Mouse (Mus musculus) spleen, embryonic (tissue): Measurements from ENCODE around the gene Sema4c.

Experiments
- CTCF ChIA-PET: fragments of 350-600 bp; sonication (Branson Sonifier 250); formaldehyde crosslinking; loops from one replicate; lab custom pipeline; 2022; lab: Charles Lee

Gene Sema4c

DNA sequence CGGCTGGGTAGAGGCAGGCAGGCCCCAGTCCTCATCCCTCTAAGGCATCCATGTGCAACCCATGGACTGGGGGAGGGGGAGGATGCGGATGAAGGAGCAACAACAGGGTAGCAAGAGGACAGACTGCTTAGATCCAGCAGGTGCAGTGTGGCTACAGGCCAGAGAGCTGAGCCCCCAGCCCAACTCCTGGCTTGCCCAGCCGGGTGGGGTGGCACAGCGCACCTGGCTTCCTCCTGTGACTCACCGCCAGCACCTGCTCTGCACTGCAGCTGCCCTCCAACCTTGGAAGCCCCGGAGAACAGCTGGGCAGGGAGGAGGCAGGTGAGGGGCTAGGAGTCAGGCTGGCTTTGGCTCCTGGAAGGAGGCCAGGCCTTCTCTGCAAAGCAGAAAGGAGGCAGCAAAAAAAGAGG is 21.8 kb upstream of the Sema4c start:
- CTCF ChIA-PET = no interaction called here

DNA sequence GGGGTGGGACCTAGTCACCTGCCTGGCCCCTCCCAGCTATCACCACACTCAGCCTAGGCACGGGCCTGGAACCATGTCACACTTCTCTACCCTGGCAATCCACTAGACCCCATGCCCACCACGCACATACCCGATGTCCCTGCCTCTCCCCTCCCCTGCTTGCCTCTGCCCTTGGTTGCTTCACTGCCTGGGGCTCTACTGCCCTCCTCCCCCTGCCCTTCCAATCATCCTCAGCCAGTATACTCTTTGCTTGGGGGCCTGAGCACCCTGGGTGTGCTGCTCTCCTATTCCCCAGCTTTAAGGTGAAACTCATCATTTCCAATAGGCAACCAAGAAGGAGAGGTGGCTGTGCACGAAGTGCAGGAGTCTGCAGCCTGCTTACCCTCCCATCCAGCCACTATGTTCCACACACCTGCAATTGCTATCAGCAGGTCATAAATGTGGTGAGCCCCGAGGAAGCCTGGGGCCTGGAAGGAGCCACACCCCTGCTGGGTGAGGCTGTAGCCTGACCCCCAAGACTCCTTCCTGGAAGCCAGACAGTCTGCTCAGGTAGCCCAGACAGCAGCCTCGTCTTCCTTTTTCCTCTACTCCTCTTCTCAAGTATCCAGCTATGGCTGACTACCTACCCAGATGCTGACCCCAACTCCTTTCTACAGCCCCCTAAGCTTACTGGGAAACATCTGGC is 19.0 kb upstream of the Sema4c start:
- CTCF ChIA-PET = no interaction called here

DNA sequence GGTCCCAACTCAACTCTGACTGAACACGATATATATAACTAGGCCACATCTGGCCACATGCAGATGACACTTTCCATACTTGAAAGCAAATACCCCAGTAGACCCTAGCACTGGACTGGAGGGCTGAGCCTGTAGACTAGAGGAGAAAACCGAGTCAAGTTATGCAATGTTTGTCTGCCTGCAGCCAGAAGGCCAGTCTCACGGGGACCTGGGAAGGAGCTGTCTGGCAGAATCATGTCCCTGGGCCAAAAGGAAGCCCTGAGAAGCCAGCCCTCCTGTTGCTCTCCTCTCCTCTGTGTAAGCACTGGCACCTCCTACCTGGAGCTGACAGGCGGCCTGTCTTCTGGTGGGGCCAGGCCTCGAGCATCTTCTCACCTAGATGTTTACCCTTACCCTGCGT is 17.2 kb upstream of the Sema4c start:
- CTCF ChIA-PET = no interaction called here

DNA sequence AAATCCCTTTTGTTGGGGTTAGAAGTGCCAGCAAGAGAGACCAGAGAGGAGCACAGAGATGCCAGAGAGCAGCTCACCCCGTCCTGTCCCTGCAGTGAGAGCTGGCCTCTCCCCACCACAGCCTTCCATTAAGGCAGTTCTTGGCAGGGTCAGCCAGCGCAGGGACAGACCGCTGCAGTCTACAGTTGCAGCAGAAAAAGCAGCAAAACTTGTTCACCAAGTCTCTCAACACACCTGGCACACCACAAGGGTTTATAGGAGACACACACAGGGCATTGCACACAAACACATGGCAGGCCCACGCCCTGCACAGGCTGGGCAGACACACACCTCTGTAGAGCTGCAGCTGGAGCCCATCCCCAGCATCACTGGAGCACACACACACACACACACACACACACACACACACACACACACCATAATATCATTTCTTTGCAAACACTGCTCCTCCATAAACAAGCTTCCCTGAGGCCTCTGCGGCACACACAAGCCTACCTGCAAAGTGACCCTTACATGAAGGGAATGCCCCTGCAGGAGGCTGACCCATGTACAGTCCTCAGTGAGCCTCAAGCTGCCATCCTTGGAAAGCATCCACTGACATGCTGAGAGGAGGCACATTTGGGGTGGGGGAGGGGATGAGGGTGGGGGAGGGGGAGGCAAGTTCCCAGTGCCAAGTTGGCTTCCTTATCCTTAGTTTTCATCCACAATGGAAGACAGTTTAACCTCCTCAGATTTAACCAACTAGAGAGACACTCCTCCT is 16.2 kb upstream of the Sema4c start:
- CTCF ChIA-PET = interaction anchor here (0.6 kb wide), 1 partner anchor 77 kb away, joined by 3 read pairs; no protein-coding TSS in a partner anchor

DNA sequence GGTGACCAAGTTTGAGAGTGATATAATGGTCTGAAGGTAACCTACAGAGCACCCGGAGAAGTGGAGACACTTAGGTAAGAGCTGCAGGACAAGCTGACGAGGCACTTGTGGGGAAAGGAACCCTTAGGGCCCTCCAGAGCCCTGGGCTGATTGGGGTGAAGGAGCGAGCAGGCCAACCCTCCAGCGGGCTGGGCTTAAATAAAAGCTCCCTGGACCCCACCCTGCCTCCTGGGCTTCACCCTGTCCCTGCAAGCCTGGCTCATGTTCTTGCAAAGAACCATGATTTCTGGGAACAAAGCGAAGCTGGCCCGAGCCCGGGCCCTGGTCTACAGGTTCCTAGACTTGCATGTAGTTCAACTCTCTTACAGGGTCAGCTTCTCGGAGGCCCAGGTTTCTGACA is 15.4 kb upstream of the Sema4c start:
- CTCF ChIA-PET = no interaction called here

DNA sequence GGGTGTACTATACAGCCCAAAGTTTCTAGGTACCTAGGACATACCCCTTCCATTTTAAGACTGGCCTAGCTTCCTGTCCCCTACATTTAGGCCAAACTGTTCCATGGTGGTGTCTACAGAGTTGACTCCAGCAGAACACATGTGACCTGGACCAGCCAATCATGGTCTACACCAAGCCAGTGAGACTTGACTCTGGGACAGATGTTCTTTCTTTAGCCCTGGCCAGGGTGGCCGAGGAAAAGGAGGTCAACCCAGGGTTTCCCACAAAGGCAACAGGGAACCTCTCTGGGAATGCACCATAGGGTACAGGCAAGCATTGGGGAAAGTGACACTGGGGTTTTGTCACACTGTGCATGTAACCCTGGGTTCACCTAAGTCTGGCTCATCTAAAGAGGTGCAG is 14.6 kb upstream of the Sema4c start:
- CTCF ChIA-PET = no interaction called here

DNA sequence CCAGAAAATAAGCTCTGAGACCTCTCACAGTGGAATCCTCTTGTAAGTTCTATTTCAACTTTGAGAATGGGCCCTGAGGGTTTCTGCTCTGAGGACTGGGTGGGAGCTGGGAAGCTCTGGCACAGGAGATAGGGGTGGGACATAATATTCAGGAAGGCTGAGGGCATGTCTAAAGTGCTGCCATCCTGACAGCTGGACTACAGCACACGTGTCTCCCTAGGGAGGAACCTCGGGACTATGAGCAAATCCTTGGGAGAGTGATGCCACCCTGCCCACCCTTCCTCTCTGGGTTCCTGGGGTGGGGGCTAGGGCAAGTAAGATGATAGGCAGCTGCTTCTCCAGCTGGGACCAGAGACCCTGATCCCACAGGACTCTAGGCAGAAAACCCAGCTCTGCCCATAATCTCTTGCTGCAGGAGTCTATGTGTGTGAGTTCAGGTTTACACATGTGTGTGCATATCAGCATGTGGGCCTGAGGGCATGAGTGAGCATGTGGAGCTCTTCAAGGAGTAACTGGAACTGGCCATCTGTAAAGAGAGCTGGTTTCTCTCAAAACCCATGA is 14.1 kb upstream of the Sema4c start:
- CTCF ChIA-PET = interaction anchor here (0.6 kb wide), 1 partner anchor 41 kb away, joined by 7 read pairs; no protein-coding TSS in a partner anchor

DNA sequence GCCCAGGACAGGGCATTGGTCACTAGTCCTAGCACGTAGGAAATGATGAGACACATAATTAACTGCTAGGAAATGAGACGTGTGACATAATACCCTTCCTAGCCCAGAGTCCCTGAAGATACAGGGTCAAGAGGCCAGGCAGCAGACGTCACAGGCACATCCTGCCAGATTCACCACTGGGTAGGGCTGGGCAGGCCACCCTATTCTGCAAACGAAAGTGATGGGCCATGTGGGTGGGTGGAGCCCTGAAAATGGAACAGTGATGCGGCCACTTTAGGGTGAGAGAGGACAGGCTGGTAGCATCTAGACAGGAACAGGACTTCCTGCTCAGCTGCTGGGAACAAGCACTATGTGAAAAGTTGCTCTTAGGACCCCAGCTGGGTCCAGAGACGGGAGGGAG is 13.5 kb upstream of the Sema4c start:
- CTCF ChIA-PET = interaction anchor here (0.6 kb wide), 1 partner anchor 42 kb away, joined by 7 read pairs; no protein-coding TSS in a partner anchor

DNA sequence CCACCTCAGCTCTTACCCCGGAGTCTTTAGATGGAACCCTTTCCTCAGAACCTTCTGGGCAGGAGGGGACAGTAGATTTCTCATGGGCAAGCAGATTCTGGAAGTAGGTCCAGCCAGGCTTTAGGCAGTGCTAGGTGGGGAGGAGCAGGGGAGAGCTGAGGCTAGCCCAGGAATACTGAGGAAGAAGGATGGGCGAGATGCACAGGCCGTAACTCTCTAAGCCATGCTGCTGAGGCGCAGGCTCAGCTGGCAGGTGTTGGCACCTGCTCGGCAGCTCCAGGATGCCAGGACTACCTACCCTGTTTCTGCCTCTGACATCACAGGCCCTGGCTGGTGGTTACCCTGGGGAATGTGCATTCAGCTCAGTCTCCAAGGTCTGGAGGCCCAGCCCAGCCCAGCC is 12.2 kb upstream of the Sema4c start:
- CTCF ChIA-PET = no interaction called here

DNA sequence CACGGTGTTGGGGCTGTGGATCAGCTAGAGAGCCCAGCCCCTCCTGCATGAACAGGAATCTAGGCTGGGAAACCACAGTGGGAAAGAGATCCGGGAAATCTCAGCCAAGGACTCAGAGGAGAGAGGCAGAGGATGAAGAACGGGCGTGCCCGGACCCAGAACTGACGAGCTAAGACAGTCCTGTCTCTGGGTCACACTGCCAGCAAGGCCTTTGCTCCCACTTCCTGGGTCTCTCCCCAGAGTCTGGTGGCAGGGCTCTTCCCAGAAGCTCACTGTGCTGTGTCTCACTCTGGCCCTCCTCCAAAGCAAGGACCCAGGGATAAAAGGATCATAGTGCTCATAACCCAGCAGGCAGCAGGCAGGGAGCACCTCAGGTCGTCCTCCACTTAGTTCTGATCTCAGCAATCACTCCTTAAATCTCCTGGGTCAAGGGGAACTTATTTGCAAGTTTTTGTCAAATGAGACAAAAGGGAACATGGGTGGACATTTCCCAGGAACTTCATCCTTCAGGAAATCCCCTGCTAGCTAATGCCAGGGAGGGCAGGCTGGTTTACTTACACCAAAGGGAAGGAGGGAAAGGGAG is 11.6 kb upstream of the Sema4c start:
- CTCF ChIA-PET = no interaction called here

DNA sequence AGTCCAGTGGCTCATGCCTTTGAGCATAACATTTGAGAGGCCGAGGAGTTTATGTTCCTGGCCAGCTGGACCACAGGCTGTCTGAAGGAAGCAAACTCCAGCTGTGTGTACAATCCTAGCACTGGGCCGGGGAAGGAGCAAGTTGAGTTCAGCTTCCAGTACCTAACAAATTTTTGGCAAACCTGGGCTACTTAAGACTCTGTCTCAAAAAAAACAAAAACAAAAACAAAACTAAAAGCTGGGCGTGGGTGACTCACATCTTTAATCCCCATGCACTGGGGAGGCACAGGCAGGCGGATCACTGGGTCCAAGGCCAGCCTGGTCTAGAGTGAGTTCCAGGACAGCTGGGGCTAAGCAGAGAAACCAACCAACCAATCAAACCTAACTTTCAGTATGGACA is 10.6 kb upstream of the Sema4c start:
- CTCF ChIA-PET = interaction anchor here (0.5 kb wide), 1 partner anchor 147 kb away, joined by 3 read pairs; no protein-coding TSS in a partner anchor

DNA sequence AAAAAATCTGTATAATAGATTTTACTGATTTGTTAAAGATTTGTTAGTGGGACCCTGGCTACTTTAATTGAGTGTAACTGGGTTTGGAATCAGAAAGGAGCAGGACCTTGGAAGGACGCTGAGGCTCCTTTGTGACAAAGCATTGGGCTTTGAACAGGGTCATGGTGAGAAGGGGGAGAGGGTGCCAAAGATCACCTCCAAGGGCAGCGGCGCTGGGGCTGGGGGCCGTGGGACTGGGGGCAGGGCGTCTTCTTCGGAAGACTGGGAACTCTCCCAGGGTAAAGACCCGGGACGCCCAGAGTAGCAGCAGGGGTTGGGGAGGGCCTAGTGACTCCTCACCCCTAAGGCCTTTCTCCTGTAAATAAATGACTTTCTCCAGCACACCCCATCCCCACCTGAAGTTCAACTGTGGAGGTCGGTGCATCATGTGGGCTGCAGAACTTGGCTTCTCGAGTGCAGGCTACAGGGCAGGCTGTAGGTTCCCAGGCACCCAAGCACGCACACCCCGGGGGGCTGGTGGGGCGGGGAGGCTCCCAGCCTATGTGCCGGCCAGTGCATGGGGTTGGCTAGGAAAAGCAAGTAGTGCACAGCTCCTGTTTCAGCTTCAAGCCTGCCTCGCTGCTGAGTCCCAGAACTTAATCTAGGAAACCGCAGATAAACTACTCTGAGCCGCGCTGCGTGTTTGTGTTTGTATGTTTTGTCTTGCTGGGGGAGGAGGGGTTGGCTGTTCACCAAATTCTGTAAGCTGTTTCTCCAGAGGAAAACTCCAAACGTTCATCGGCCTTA is 9.9 kb upstream of the Sema4c start:
- CTCF ChIA-PET = no interaction called here

DNA sequence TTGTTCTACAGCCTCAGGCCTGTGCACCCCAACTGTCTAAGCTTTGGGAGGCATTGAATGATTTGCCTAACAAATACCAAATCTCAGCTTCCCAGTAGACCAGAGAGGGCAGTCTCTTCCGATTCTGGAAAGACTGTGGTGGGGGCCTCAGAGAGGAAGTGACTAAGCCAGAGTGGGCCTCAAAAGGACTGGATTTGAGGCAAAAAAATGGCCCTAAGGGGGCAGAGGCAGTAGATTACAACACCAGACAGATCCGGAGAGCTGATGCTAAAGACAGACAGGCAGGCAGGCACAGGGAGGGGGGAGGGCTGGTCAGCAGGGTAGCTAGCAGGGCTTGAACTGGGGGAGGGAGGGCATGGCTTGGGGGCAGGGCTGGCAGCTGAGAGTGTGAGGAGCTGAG is 8.3 kb upstream of the Sema4c start:
- CTCF ChIA-PET = interaction anchor here (0.7 kb wide), 1 partner anchor 17 kb away, joined by 6 read pairs; no protein-coding TSS in a partner anchor

DNA sequence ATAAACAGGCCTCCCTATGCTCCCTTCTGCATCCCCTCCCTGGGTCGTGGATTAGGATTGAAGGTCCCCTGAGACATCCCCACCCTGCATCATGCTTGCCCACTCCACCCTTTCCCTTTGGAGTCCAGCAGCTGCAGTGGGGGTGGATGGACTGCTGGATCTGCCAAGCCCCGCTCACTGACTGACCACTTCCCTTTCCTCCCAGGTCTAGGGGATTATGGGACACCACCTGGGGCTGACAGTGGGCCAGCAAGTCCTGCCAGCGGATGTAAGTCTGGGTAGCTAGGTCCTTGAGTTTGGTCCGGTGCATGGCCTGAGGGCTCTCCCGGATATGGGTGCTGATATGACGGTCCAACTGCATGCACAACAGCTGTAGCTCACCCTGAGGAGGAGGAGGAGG is 6.0 kb upstream of the Sema4c start:
- CTCF ChIA-PET = no interaction called here

DNA sequence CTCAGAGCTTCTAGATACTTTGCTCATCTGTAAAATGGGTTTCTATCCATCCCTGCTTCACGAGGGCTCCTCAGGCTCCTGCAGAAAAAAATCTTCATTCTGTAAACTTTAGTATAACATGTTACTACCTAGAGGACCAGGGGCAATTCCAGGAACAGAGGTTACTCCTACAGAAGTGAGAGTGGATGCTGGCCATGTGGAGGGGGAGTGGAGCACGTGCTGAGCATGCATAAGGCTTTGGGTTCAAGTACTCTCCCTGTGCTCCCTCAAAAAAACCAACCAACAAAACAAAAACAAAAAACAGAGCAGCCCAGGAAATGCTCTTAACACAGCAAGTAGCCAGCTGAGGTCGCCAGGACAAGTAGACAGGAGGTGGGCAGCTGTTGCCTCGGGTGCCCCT is 5.5 kb upstream of the Sema4c start:
- CTCF ChIA-PET = no interaction called here

DNA sequence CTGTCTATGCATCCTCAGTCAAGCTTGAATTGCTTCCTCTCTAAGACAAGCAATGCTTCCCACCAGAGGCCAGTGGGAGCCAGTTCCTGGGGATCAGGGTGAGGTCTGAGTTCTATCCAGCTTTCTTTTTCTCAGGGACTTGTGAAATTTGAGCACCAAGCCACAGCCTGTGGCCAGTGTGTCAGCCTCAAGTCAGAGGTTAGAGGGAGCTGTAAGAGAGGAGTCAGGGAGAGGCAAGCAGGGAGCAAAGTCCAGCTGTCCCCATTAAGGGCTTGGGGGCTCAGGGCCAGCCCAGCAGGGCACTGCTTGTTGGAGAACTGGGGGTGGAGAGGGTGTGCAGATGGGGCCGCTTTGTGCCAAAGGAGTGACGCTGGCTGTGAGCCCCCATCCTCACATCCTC is 5.0 kb upstream of the Sema4c start:
- CTCF ChIA-PET = no interaction called here

DNA sequence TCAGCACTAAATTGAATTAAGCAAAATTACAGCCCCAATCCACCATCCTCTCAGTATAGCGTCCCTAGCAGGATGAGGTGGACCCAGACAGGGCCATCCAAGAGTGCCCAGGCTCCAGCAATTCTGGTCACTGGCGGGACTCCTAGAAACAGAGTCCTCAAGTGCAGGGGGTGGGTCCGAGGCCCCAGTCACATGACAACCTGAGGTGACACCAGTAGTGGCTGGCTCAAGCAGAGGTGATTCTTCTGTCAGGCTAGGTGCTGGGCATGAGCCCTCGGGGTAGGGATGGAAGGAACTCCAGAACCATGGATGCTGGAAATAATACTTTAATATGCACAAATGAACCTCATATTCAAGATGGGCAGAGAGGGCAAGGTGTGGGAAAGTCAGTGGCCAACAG is 4.2 kb upstream of the Sema4c start:
- CTCF ChIA-PET = no interaction called here

DNA sequence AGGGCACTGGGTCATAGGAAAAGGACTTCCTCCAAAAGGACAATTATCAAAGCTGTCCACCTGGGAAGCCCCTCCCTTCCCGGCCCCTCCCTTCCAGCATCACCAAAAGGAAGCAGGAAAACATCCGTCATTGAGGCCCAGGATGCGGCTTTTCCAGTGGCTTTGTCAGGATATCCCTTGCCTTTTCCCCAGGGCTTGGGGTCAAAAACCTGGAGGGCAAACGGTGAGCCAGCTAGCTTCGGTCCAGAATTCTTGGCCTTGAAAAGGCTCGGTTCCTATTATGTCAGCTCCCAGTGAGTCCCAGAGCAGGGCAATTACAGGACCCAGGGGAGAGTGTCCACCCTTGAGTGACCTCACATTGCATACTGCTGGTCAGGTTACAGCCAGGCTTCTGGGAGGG is 2.8 kb upstream of the Sema4c start:
- CTCF ChIA-PET = no interaction called here

DNA sequence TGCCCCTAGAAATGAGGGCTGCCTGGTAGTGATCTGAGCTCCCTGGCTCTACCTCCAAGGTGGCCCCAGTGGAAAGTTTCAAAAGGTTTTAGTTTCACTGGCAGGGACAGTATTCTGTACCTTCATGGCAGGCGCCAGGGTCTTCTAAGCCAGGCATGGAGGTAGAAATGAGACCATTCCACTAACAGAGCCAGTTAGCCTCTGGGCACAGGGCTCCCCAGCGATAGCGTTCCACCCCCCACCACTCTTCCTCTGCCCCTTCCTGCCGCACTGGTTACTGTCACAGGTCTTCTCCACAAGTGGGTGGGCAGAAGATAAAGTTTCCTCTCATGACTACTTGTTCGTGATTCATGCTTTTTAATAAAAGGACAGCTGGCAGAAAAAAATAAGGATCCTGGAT is 1.7 kb upstream of the Sema4c start:
- CTCF ChIA-PET = interaction anchor here (0.6 kb wide), 1 partner anchor 56 kb away, joined by 3 read pairs; no protein-coding TSS in a partner anchor

DNA sequence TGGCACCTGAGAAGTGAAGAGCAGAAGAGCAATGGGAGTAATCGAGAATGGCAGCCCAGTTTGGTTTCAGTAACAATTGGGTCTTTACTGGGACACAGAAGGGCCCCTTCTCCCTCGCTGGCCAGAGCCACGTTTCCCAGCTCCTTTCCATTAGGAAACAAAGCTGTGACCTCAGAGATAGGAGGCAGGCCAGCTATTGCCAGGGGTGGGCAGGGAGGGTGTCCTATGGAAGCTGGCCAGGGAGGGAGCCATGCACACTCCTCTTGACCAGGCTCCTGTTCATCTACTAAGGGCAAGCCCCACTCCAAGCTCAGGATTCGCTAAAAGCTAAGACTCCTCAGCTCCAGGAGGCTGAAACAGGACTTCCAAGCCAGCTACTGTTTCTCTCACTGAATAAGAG is 1.1 kb upstream of the Sema4c start:
- CTCF ChIA-PET = interaction anchor here (0.6 kb wide), 1 partner anchor 57 kb away, joined by 3 read pairs; no protein-coding TSS in a partner anchor

DNA sequence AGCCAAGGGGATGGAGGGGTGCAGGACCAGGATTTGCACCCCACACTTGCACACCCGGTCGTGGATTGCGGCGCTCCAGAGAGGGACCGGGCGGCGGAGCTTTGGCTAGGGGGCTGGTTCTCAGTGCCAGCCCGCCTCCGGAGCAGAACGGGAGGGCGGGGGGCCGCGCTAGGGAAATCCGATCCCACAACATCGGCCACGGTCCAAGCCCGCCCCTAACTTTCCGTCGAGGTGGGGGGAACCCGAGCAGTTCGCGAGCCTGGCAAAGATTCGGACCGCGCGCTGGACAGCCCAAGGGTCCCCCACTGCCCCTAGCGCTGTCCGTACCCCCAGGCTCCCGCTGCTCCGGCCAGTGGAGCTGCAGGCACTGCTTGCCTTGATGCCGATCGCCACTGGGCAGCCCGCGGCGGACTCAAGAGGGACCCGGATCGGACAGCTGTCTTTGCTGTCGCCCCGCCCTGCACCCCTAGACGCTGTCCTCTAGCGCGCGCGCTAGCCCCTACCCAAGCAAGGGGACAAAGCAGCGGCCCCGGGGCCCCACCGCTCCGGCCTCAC is 615 bp downstream of the Sema4c start:
- CTCF ChIA-PET = interaction anchor here (0.5 to 1.5 kb wide), 2 partner anchors 10 to 13 kb away, joined by 4 to 7 read pairs; partner anchors contain the start of gene Ankrd39
